Mouse (Mus musculus): ENCODE data around the gene Rps19bp1.

DNA sequence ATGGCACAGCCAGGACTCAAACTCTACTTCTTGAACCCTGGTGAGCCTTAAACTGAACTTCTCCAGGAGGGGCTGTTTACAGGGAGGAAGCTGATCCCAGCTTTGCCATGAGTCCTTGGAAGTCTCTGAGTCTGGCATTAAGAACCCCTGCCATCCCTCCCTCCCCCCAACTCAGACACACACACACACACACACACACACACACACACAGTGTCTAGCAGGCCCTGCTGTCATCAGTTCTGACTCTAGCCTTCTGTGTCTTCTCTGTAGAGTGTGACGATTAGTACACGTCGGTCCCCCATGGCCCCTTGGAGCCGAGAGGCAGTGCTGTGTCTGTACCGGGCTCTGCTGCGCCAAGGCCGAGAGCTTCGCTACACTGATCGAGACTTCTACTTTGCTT, 28.6 kb downstream of the Rps19bp1 start, which contains the start of gene AC140267.1:
- TF ChIP-seq CTCF (conservative IDR thresholded peaks at IDR 0.05; ENCODE audit: insufficient read depth, insufficient read length, low read depth, low read length) (no peak), POLR2A (IDR thresholded peaks at IDR 0.05; ENCODE audit: low read depth, low read length) (no peak)
